Mouse (Mus musculus): ENCODE results near the gene Cables2.

DNA sequence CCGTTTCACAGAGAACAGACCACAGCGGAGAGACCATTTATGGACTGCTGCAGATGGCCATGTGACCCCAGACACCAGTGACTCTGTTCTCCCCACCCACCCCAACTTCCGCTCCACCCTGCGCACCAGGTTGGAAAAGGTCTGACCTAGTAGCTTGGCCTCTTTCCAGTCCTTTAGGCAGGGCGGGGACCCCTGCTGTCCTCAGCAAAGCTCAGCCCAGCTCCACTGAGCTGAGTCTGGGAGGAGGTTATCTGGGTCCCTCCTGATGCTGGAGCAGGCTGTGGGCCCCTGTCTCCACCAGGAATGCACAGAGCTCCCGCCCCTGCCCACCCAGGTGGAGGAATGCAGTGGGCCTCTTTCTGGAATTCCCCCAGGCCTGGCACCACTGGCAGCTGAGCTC lies 38.3 kb downstream of the Cables2 start:
- no peak for TF ChIP-seq CTCF (IDR thresholded peaks at IDR 0.05; ENCODE audit: low read depth)
- no peak for TF ChIP-seq EP300 (optimal IDR thresholded peaks at IDR 0.05)

Measured in stomach, postnatal 0 days (tissue).